Mouse (Mus musculus): ENCODE measurements around the gene Cyp1a1. TPM values are rescaled to one million over a fixed set of nuclear protein-coding genes. Genes with fewer than 3 reads are reported as not detected.

Gene Cyp1a1
- polyA plus RNA-seq (2012): not detected in 2 replicates

DNA sequence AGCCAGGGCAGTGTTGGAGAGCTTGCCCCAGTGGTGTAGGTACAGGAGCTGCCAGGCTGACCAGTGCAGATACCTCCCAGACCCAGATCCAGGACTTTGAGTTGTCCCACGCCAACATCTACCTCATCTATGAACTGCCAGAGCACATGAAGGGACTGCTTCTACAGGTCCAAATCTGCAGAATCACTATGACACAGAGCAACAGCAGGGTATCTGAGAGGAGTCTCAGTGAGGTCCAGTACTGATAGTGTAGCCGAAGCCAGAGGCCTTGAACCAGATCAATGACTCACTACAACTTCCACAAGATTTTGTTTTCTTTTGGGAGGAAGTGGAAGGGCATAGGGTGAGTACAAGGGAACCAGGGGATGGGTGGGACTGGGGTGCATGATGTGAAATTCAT lies at the start of gene Cyp1a1:
Gene Cyp1a1 (plus strand): TSS at position 178 of the 400 bp plus-strand sequence.
- Histone ChIP-seq H3K27me3 (ENCODE audit: control insufficient read depth) (peaks cover 10% of the 10 kb centered on the region), H3K9me3 (ENCODE audit: control insufficient read depth, low read length) (no peaks in the 10 kb centered on the region), H3K4me3 (replicated peaks) (no peak within 1 kb of the TSS), H3K4me1 (ENCODE audit: control insufficient read depth) (peaks cover 7% of the 10 kb centered on the region), H3K36me3 (ENCODE audit: control insufficient read depth) (no peaks in the 10 kb centered on the region)
- TF ChIP-seq GATA1 (IDR thresholded peaks at IDR 0.05; ENCODE audit: low read length): no peak

DNA sequence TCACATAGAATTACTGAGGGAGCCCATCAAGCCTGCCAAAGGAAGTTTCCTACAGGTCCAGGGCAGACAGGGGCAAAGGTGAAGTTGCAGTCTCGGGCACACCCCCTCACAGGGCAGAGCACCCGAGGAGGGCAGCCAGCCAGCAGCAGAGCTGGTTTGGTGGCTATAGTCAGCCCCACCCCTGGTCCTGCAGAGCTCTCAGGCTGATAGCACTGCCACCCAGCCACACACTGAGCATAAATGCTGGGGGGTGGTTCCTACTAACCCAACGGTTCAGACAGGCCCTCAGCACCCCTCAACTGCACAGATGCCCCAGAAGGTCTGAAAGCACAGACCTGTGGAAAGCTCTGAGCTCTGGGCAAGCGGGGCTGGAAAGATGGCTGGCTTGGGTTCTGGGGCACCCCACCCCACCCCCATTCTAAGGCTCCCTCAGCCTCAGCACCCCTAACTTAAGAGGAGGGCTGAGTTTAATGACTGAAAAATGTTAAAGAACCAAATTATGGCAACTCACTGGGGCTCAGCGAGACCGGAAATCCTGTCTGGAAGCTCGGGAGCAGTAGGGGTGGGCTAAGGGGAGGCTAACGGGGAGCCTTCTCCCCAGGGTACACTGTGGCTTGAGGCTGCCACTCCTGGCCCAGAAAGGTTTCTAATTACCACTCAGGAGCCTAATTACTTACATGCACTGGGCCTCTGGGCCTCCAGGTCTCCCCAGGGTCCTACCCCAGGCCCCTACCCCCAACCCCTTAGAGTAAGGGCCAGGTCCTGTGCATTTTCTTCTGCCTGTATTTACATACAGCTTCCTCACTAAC lies 48.9 kb upstream of the Cyp1a1 start:
- TF ChIP-seq GATA1 (IDR thresholded peaks at IDR 0.05; ENCODE audit: low read length) (no peak), TAL1 (IDR thresholded peaks at IDR 0.05; ENCODE audit: low read length) (no peak)
- Histone ChIP-seq H3K27me3 (ENCODE audit: control insufficient read depth) (no peaks in the 10 kb centered on the region), H3K9me3 (ENCODE audit: control insufficient read depth, low read length) (no peaks in the 10 kb centered on the region), H3K4me1 (ENCODE audit: control insufficient read depth) (peaks cover 85% of the 10 kb centered on the region), H3K4me3 (replicated peaks) (peak overlapping the region; percentile 27), H3K36me3 (ENCODE audit: control insufficient read depth) (peaks cover 48% of the 10 kb centered on the region)

DNA sequence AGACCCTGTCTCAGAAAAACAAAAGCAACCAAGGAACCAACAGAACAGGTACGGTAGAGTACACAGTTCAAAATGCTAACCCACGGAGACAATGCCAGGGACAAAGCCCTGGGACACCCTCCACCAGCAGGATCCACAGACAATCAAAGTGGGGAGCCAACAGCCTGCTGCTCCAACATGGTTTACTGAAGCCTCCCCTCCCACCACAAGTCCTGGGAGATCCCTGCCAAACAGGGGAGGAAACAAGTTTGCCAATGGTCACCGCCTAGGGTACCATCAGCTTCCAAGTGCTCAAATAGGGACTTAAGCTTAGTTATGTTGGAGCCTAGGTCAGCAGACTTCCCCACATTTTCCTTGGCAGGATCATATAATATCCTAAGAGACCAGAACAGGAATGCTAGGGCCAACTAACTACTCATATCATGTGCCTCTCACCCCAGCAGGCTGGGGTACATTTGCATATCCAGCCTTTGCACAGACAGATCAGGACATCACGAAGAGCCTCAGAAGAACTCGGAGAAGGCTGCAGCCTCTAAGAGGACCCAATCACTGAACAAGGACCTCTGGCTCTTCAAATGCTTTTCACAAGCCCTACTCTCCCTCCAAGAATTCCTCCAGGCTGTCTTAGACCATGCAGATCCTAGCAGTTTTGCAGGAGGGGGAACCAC lies 47.9 kb upstream of the Cyp1a1 start:
- TF ChIP-seq TAL1 (IDR thresholded peaks at IDR 0.05; ENCODE audit: low read length) (no peak), GATA1 (IDR thresholded peaks at IDR 0.05; ENCODE audit: low read length) (no peak)
- no peaks in the 10 kb centered on the region for H3K27me3 ChIP-seq (ENCODE audit: control insufficient read depth)
- H3K4me3 ChIP-seq (replicated peaks): peak overlapping the region; percentile 59
- peaks cover 86% of the 10 kb centered on the region for H3K4me1 ChIP-seq (ENCODE audit: control insufficient read depth)
- H3K9me3 ChIP-seq (ENCODE audit: control insufficient read depth, low read length): no peaks in the 10 kb centered on the region
- peaks cover 39% of the 10 kb centered on the region for H3K36me3 ChIP-seq (ENCODE audit: control insufficient read depth)

DNA sequence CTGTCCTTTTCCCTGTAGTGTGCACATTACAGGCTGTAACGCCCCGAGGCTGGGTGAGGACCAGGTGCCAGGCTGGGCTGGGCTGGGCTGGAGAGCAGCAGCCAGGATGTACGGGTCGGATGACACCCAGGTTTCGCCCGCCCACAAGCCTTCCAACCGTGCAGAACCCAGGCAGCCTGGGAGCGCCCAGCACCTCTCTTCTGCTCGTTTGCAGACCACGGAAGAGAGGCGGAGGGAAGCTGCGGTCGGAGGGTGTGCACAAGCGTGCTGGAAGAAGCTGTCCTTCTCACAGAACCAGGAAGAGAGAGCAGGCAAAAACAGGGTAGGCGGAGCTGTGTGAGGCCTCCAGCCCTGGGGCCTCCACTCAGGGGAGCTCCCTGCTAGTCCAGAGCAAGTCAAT lies 47.3 kb upstream of the Cyp1a1 start:
- H3K36me3 ChIP-seq (ENCODE audit: control insufficient read depth): peaks cover 35% of the 10 kb centered on the region
- TF ChIP-seq GATA1 (IDR thresholded peaks at IDR 0.05; ENCODE audit: low read length): no peak
- no peak for TF ChIP-seq TAL1 (IDR thresholded peaks at IDR 0.05; ENCODE audit: low read length)
- no peaks in the 10 kb centered on the region for H3K27me3 ChIP-seq (ENCODE audit: control insufficient read depth)
- H3K4me1 ChIP-seq (ENCODE audit: control insufficient read depth): peaks cover 86% of the 10 kb centered on the region
- no peaks in the 10 kb centered on the region for H3K9me3 ChIP-seq (ENCODE audit: control insufficient read depth, low read length)
- peak overlapping the region; percentile 59 for H3K4me3 ChIP-seq (replicated peaks)

DNA sequence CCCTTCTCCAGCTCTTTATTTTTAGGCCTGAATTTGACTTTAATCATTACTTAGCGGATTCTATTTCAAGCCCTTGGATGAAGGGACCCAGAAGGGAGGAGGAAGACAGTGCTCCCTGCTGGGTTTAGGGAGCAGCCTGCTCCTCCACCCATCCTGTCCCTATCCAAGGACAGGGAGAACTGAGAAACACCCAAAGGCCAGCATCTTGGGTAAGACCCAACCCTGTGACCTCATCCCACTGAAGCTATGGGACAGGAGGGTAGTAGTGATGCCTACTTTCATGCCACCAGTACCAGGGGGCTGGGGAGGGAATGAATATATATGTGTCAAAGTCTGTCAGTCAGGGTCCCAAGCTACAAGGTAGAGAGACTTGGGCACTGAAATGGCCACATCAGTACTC lies 46.7 kb upstream of the Cyp1a1 start:
- Histone ChIP-seq H3K36me3 (ENCODE audit: control insufficient read depth) (peaks cover 32% of the 10 kb centered on the region), H3K4me1 (ENCODE audit: control insufficient read depth) (peaks cover 92% of the 10 kb centered on the region), H3K27me3 (ENCODE audit: control insufficient read depth) (no peaks in the 10 kb centered on the region), H3K9me3 (ENCODE audit: control insufficient read depth, low read length) (no peaks in the 10 kb centered on the region), H3K4me3 (replicated peaks) (peak overlapping the region; percentile 59)
- TF ChIP-seq TAL1 (IDR thresholded peaks at IDR 0.05; ENCODE audit: low read length) (no peak), GATA1 (IDR thresholded peaks at IDR 0.05; ENCODE audit: low read length) (no peak)

DNA sequence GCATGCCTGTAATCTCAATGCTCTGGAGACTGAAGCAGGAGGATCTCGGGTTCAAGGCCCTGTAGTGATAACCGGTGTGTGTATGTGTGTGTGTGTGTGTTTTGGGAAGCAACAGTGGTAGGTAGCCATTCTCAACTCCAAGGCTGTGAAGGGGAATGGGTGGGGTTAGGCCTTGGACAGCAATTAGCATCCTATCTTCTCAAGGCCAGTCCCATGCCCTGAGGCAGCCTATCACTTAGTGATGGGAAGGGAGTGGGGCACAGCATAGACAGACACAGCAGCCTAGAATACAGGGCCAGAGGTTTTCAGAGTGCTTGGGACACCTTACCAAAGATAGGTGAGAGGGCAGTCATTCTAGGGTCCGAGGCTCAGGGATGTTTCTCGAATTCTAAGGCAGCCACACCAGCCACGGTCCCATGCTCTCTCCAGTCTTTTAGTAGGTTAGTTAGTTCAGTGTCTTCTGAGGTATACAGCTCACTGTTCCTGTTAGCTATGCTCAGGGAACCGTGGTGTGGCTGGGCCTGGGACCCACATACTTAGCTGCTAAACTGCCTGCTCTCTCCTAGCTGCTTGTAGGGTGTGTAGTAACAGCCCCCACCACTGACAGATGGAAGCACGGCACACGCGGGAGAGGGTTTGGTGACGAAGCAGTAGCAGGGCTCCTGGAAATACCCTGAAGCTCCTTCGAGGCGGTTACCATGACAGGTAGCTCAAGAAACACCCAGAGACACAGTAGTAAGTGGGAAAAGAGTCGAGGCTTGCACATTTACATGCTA lies 45.8 kb upstream of the Cyp1a1 start:
- Histone ChIP-seq H3K9me3 (ENCODE audit: control insufficient read depth, low read length) (no peaks in the 10 kb centered on the region), H3K36me3 (ENCODE audit: control insufficient read depth) (peaks cover 29% of the 10 kb centered on the region), H3K4me3 (replicated peaks) (no peak overlapping the region), H3K4me1 (ENCODE audit: control insufficient read depth) (peaks cover 91% of the 10 kb centered on the region), H3K27me3 (ENCODE audit: control insufficient read depth) (peaks cover 2% of the 10 kb centered on the region)
- TF ChIP-seq TAL1 (IDR thresholded peaks at IDR 0.05; ENCODE audit: low read length) (no peak), GATA1 (IDR thresholded peaks at IDR 0.05; ENCODE audit: low read length) (no peak)

DNA sequence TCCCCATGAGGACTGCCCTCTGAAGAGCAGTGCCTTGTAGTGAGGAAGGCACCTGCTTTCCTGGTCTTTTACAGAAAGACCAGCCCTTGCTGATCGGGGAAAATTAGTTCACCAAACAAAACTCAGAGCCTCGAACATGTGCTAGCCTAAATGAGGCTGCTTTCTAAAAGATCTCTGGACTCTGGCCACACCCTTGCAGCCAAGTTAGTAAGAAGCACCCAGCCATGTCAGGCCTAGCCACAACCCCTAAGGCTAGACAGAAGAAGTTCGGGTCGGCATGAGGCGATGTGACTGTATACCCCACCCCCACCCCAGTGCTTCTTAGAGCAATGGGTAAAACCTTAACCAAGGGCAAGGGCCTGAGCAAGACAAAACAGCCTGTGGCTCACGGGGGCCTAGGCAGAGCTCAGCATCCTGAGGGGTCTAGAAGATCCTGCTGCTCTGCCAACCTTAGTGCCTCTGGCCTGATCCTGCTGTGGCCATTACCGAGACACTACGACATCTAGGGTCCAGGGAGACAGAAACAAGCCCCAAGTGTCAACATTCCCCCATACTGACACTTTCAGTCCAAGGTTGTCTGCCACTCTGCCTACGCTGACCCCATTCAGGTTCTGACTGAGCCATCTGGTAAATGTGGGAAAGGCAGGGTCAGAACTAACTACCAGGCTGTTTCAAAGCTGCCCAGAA lies 44.4 kb upstream of the Cyp1a1 start:
- Histone ChIP-seq H3K4me3 (replicated peaks) (peak overlapping the region; percentile 92), H3K27me3 (ENCODE audit: control insufficient read depth) (peaks cover 4% of the 10 kb centered on the region), H3K36me3 (ENCODE audit: control insufficient read depth) (peaks cover 22% of the 10 kb centered on the region), H3K4me1 (ENCODE audit: control insufficient read depth) (peaks cover 85% of the 10 kb centered on the region), H3K9me3 (ENCODE audit: control insufficient read depth, low read length) (no peaks in the 10 kb centered on the region)
- TF ChIP-seq GATA1 (IDR thresholded peaks at IDR 0.05; ENCODE audit: low read length) (no peak), TAL1 (IDR thresholded peaks at IDR 0.05; ENCODE audit: low read length) (no peak)

DNA sequence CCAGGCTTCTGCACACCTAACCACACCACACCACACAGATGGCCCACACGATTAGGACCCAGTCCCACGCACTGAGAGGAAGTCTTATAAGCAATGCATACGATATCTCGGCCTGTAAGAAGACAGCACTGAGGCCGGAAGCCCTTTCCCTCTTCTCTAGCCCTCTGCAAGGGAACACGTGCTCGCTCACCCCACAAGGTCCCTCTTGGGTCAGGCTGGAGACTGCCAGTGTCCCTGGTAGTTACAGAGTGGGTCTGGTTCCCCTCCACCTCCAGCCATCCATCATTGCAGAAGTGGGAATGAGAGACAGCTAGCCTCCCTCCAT lies 43.9 kb upstream of the Cyp1a1 start:
- TF ChIP-seq TAL1 (IDR thresholded peaks at IDR 0.05; ENCODE audit: low read length) (0 out of 3 replicates have a peak, but pooled peaks have one; percentile 19), GATA1 (IDR thresholded peaks at IDR 0.05; ENCODE audit: low read length) (peak; percentile 33; the same call in 1 of the 2 replicates)
- Histone ChIP-seq H3K27me3 (ENCODE audit: control insufficient read depth) (peaks cover 4% of the 10 kb centered on the region), H3K4me3 (replicated peaks) (peak overlapping the region; percentile 92), H3K36me3 (ENCODE audit: control insufficient read depth) (peaks cover 22% of the 10 kb centered on the region), H3K4me1 (ENCODE audit: control insufficient read depth) (peaks cover 80% of the 10 kb centered on the region), H3K9me3 (ENCODE audit: control insufficient read depth, low read length) (no peaks in the 10 kb centered on the region)
